Mouse (Mus musculus) adrenal gland, postnatal 14 days (tissue): ENCODE results near the gene Lrr1. TPM values are rescaled to one million over a fixed set of nuclear protein-coding genes. Genes with fewer than 3 reads are reported as not detected.
"Not testable (repeated sequence)": the region's sequence is repeated elsewhere in the genome, so short reads cannot be mapped to it uniquely, and the experiment has no call there.

Source experiments
- DNase-seq: peaks from one replicate; pipeline ENCODE4 v3.0.0; 2021; ENCODE audit warnings: mixed read lengths
- long read RNA-seq, 2 experiments: library from polyadenylated mRNA; stranded (forward); transcript quantifications; one replicate each; pipeline ENCODE4 v2.0.0; 2021
- total RNA-seq: library from RNA; stranded (reverse); gene quantifications from 2 replicates; pipeline ENCODE4 v1.2.3, GENCODE M21; 2021

The Lrr1 gene
- 1.3 and 2.3 TPM in 2 replicates for total RNA-seq
- long read RNA-seq, experiment 1: 0 reads
- long read RNA-seq, experiment 2, partial matches to known transcripts: 0 of 1 reads
- long read RNA-seq, experiment 2, other reads (novel, unspliced or antisense): 0 of 1 reads

GRCm38 (mm10) chr12:69168461-69169106 lies at the start of gene Lrr1:
Gene Lrr1 (plus strand): TSS chr12:69168814.
- peak; percentile 91 for DNase-seq

- DNase-seq: no peak
Observed at GRCm38 (mm10) chr12:69119908-69120307, 48.7 kb upstream of the Lrr1 start.

GRCm38 (mm10) chr12:69122801-69123200 lies 45.8 kb upstream of the Lrr1 start:
- DNase-seq: no peak

GRCm38 (mm10) chr12:69125066-69125465 lies 43.5 kb upstream of the Lrr1 start:
- DNase-seq: no peak

GRCm38 (mm10) chr12:69127170-69127569 lies 41.4 kb upstream of the Lrr1 start:
- DNase-seq: peak; percentile 21

GRCm38 (mm10) chr12:69127626-69128025 lies 41.0 kb upstream of the Lrr1 start:
- DNase-seq: no peak

- DNase-seq: no peak
Observed at GRCm38 (mm10) chr12:69129634-69130310, 38.8 kb upstream of the Lrr1 start.

GRCm38 (mm10) chr12:69130486-69130885 lies 38.1 kb upstream of the Lrr1 start:
- no peak for DNase-seq

GRCm38 (mm10) chr12:69131267-69131666 lies 37.3 kb upstream of the Lrr1 start:
- no peak for DNase-seq

GRCm38 (mm10) chr12:69131981-69132380 lies 36.6 kb upstream of the Lrr1 start:
- DNase-seq: peak; percentile 62

GRCm38 (mm10) chr12:69139201-69139600 lies 29.4 kb upstream of the Lrr1 start:
- DNase-seq: no peak

GRCm38 (mm10) chr12:69139841-69140240 lies 28.8 kb upstream of the Lrr1 start:
- no peak for DNase-seq

GRCm38 (mm10) chr12:69143460-69143859 lies 25.2 kb upstream of the Lrr1 start:
- DNase-seq: no peak

GRCm38 (mm10) chr12:69147166-69147735 lies 21.4 kb upstream of the Lrr1 start:
- no peak for DNase-seq

- DNase-seq: no peak
Observed at GRCm38 (mm10) chr12:69150049-69150448, 18.6 kb upstream of the Lrr1 start.

- no peak for DNase-seq
Observed at GRCm38 (mm10) chr12:69155923-69156322, 12.7 kb upstream of the Lrr1 start.

- no peak for DNase-seq
Observed at GRCm38 (mm10) chr12:69156436-69156835, 12.2 kb upstream of the Lrr1 start.

GRCm38 (mm10) chr12:69157107-69157506 lies 11.5 kb upstream of the Lrr1 start:
- DNase-seq: no peak

GRCm38 (mm10) chr12:69158366-69158764 lies 10.2 kb upstream of the Lrr1 start:
- DNase-seq: no peak

GRCm38 (mm10) chr12:69158765-69159577 lies 9.6 kb upstream of the Lrr1 start, which contains the start of gene Rps29:
Gene Rps29 (minus strand): TSS chr12:69159186.
- peak; percentile 97 for DNase-seq

GRCm38 (mm10) chr12:69159578-69159940 lies 9.1 kb upstream of the Lrr1 start:
- DNase-seq: no peak

- DNase-seq: not testable (repeated sequence)
Observed at GRCm38 (mm10) chr12:69160677-69161076, 7.9 kb upstream of the Lrr1 start.
